Mouse (Mus musculus) inflammation-experienced regulatory T-cells, adult 6 months (primary cell): ENCODE measurements around the gene Tcirg1. TPM values are rescaled to one million over a fixed set of nuclear protein-coding genes. Genes with fewer than 3 reads are reported as not detected.

Experiments used
- ATAC-seq: one replicate; pipeline ENCODE4 v1.8.0; 2017
- polyA plus RNA-seq, 3 experiments: library from polyadenylated mRNA; unstranded; fragments of 100-300 nt; shearing (Covaris generic); gene quantifications; one replicate each; pipeline ENCODE4 v1.2.1; 2017

Tcirg1 gene
- polyA plus RNA-seq, 3 experiments from 2014 or later, result 57.2 to 85.0 (median 60.4) TPM

GRCm38 (mm10) chr19:3896208-3896607 is 10.7 kb downstream of the Tcirg1 start:
- no peak for ATAC-seq

GRCm38 (mm10) chr19:3895171-3895631 is 11.7 kb downstream of the Tcirg1 start:
- no peak for ATAC-seq

- no peak for ATAC-seq
Observed at GRCm38 (mm10) chr19:3894294-3894693, 12.6 kb downstream of the Tcirg1 start.

- no peak for ATAC-seq
Observed at GRCm38 (mm10) chr19:3893545-3894116, 13.3 kb downstream of the Tcirg1 start.

GRCm38 (mm10) chr19:3890181-3890580 is 16.8 kb downstream of the Tcirg1 start:
- no peak for ATAC-seq

GRCm38 (mm10) chr19:3889096-3889495 is 17.8 kb downstream of the Tcirg1 start:
- ATAC-seq, result no peak

GRCm38 (mm10) chr19:3884325-3884990 is 22.5 kb downstream of the Tcirg1 start:
- ATAC-seq, result no peak

DNA sequence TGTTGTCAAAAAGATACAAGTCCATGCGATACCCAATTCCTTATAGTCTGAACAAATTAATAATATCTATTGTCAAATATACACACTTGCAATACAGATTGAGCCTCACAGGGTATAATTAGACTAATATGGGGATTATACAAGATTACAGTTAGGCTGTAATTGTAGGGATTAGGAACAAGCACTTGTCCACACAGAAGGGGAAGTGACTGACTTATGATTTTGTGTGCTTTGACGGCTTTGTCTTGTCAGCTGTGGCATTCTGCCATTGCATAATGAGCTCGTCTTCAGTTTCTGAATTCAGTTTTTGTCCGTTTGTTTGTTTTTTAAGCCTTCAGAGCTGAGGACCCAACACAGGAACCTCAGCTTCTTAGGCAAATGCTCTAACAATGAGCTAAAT is 24.7 kb downstream of the Tcirg1 start:
- no peak for ATAC-seq

GRCm38 (mm10) chr19:3880054-3880848 is 26.7 kb downstream of the Tcirg1 start:
- no peak for ATAC-seq

DNA sequence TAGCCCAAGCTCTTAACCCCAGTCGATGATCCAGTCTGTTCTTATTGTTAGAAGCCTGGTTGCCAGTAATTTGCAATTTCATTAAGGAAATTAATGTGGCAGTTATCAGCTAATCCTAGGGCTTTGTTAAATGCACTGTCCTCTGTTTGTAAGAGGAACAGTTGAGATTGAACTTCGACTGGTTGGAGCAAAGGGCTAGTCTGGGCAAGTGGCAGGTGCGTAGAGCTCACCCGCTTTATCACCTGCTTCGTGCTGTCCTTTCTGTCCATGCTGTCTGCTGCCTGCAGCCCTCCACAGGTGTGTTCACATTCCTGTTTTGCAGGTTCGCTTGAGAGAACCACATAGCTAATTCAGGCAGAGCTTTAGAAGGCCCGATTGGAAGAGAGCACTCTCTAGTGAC is 31.9 kb downstream of the Tcirg1 start:
- ATAC-seq, result no peak

DNA sequence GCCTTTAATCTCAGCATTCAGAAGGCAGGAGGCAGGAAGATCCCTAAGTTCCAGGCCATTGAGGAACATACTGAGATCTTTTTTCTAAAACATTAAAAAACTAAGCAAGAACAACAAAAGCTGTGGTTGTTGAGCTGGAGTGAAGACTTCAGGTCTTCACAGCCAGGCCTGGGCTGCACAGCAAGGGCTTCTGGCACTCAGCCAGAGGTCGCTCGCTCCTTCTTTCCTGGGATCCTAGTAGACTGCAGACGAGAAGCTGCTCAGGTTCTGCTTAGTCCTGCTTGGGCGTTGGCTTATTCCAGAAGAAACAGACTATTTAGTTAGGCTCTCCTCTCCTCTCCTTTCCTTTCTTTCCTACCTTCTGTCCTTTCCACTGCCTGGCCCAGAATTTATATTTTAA is 34.6 kb downstream of the Tcirg1 start:
- ATAC-seq, result no peak

- no peak for ATAC-seq
Observed at GRCm38 (mm10) chr19:3871468-3871867, 35.5 kb downstream of the Tcirg1 start.

DNA sequence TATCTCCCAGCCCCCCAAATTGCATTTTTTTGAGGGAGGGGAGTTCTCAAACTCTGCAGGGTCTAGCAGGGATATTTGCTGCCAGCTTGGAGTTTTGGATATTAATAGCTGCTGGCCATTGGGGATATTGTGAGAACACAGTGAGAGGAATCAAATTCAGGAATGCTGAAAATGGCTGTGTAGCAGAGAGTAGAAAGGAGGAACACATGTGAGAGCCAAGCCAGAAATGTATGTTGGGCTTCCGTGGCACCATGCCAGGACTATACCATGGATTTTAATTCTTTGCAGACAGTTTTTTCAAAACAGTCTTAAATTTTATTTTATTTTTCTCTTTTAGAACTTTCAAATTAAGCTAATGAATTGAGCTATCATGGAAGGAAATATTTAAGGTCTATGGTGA is 38.6 kb downstream of the Tcirg1 start:
- no peak for ATAC-seq

DNA sequence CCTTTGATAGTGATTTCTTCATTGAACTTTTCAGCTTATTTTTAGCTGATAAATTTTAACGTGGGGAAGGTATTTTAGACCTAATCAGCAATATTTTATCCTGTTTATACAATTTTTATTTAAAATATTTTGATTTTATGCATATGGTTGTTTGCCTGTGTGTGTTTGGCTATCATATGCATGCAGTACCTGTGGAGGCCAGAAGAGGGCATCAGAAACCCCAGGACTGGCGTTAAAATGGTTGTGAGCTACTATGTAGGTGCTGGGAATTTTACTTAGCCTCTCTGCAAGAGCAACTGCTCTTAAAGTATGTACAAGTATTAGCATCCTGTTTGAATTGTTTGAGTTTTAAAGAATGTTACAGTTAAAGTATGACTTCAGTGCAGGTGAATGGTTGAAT is 42.0 kb downstream of the Tcirg1 start:
- no peak for ATAC-seq

GRCm38 (mm10) chr19:3862713-3863112 is 44.2 kb downstream of the Tcirg1 start:
- no peak for ATAC-seq

DNA sequence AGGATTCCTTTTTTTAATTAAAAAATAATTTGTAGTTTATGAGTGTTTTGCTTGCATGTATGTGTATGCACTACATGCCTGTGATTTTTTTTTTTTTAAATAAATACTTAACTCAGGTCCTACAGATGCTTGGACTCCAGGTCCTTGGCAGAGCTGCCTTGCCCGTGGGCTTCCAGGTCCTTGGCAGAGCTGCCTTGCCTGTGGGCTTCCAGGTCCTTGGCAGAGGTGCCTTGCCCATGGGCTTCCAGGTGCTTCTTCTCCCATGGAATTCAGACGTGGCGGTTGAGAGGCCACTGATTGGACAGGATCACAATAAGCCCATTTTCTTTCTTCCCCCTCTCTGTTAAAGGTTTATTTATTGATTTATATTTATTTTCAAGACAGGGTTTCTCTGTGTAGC is 49.7 kb downstream of the Tcirg1 start:
- no peak for ATAC-seq

DNA sequence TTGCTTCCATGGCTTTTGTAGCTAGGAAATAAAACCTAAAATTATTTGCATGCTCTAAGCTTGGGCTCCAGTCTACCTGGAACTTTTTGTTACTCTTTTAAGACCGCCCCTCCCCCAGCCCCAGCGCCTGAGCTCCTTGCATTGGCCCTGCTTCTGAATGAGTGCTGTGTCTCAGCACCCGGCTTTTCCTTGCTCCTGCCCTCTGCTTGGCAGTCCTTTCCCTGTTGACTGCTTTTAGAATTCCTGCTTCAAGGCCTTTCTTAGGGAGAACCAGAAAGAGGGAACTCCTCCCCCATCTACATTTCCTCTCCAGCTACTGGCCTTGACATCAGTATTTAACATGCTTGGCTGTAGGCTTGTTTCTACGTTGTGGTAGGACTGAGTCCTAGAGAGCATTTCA is 51.3 kb downstream of the Tcirg1 start:
- no peak for ATAC-seq

DNA sequence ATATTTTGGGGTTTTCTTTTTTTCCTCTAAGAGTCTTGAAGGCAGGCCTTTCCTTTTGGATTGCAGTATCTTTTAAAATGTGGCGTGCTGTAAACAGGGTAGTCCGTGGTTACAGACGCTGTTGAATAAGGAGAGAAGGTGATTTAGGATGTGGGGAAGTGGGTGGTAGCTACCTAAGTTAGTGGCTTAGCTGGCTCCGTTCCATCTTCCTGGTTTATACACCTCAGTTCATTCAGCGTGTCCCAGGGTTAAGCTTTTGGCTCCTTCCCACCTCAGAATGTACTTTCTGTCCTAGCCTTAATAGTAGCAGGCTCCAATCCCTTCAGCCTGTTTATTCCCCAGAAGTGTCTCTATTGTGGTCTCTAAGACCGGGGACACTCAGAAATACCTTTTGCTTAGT is 51.8 kb downstream of the Tcirg1 start:
- ATAC-seq, result no peak

- no peak for ATAC-seq
Observed at GRCm38 (mm10) chr19:3853891-3854290, 53.0 kb downstream of the Tcirg1 start.

GRCm38 (mm10) chr19:3853121-3853520 is 53.8 kb downstream of the Tcirg1 start:
- no peak for ATAC-seq

- ATAC-seq, result no peak
Observed at GRCm38 (mm10) chr19:3851979-3852681, 54.8 kb downstream of the Tcirg1 start.

GRCm38 (mm10) chr19:3851502-3851962 is 55.4 kb downstream of the Tcirg1 start, which contains the start of gene Chka:
Chka (plus strand) TSS chr19:3851773.
- ATAC-seq, result peak; percentile 95
